Mouse (Mus musculus): ENCODE measurements at regions not wholly inside any gene's neighbourhood (a gene's known extent, or its start where the extent isn't known, plus 50 kb on each side); places are given as distances from the start of the nearest gene placed in this dataset.

DNA sequence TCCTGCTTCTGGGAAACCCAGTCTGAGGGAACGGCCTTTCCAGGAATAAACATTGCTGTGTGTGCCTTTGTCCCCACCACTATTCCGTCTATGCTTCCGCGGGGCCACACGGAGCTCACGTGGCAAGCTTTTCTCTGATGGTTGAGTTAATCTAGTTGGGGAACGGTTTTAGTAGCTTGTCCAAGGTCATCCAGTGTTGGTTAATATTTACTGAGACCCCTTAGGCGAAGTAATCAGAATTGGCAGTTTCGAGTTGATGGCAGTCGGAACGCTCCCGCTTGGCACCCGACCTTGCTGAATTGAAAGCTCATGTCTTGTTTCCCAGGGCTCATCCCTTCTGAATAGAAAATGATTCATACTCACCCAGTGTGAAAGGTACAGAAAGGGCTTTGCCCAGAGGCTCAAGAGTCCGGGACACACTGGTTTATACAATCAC, 71.6 kb upstream of the Usp24 start:
- ATAC-seq (replicated peaks; ENCODE audit: insufficient number of reproducible peaks, low FRiP score, low TSS enrichment, poor library complexity, severe bottlenecking): no peak

DNA sequence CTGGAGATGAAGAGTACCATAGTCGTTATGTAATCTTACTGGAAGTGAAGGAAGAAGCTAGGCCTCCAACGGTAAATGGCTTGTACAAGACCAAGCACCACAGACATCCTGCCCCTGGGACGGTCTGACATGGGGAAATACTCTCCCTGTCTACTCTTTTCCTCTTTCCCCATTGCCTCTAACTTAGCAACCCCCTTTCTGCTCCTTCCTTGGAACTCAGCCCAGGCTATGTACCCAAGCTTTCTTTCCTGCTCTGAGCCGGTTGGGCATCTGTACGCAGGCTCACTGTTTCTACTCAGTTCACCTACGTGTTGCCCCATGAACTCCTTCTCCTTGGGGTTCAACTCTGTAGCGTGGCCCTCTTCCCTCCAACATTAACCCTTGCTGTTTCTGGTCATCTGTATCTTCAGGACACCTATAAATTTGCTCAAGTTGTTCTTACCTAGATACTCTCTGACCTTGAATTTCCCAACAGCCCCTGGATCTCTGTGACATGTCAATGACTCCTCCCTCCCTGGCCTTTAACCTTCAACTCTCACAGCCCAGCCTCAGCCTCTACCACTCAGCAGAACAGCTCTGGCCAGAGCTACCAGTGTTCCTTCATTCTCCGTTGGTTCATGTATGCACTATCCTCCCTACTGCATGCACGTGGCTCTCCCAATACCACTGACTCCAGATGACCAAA, 71.0 kb upstream of the Usp24 start:
- ATAC-seq (replicated peaks; ENCODE audit: insufficient number of reproducible peaks, low FRiP score, low TSS enrichment, poor library complexity, severe bottlenecking): no peak

DNA sequence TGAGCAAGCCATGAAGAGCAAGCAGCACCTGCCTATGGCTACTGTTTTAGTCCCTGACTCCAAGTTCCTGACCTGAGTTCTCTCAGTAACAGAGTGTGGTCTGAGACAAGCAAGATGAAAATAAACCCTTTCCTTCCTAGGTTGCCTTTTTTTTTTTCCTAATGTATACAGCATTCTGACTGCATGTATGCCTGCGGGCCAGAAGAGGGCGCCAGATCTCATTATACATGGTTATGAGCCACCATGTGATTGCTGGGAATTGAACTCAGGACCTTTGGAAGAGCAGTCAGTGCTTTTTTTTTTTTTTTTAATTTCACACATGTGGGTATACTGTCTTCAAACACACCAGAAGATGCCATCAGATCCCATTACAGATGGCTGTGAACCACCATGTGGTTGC, 69.3 kb upstream of the Usp24 start:
- ATAC-seq (replicated peaks; ENCODE audit: insufficient number of reproducible peaks, low FRiP score, low TSS enrichment, poor library complexity, severe bottlenecking): no peak

DNA sequence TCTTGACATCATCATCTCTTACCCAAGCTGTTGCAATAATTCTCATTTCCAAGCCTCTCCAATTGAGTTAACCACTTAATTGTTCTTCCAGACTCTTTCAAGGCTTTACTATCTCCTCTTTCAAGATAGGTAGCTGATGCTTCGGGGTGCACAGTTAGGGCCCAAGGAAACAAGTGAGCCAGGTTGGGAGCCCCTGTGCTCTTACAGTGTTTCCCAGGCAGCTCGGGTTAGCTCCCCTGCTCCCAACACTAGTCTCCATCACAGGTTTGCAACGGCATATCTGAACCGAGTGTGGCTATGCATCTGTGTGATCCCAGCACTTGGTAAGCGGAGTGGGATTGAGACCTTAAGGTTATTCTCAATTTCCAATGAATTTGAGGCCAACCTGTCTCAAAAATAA, 68.6 kb upstream of the Usp24 start:
- ATAC-seq (replicated peaks; ENCODE audit: insufficient number of reproducible peaks, low FRiP score, low TSS enrichment, poor library complexity, severe bottlenecking): no peak

DNA sequence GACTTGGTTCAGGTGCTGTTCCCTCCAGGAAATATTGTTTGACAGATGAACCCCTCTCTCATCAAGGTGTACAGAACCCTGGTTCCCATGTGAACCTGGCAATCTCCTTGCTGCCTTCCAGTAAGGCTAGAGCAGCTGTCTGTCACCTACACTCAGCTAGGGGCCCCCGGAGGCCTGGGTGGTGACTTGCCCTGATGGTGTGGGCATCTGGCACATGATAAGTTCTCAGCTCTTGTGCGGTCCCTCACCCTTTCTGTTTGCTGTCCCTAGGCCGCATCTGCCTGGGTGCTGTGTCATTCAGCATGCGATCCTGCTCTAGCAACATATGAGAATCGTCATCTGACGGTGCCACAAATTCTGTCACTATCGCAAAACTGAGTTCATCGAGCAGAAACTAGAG, 67.7 kb upstream of the Usp24 start:
- no peak for ATAC-seq (replicated peaks; ENCODE audit: insufficient number of reproducible peaks, low FRiP score, low TSS enrichment, poor library complexity, severe bottlenecking)

DNA sequence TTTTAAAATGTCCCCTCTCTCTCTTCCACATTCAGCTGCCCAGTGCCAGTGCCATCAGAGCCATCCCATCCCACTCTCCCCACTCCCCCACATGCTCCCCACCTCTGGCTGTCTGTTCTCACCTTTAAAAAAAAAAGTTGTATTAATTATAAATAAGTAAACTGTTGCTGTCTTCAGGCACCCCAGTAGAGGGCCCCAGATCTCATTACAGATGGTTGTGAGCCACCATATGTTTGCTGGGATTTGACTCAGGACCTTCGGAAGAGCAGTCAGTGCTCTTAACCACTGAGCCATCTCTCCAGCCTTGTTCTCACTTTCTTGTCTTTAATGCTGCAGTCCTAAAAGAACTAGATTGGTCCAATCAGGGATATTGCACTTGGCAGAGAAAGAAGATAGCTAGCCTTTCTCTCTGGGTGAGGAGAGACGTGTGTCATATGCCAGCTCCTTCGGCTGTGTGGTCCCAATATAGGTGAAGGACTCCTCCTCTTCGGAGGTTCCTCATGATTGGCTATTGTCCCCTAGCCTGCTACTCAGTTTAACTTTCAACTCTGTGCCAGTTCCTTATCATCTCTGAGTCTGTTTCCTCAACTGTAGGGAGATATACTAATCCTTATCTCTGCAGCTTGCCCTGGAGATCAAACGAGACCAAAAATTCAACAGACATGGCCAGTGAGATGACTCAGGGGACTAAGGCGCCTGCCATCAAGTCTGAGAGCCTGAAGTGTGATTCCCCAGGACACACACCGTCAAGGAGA, 66.8 kb upstream of the Usp24 start:
- ATAC-seq (replicated peaks; ENCODE audit: insufficient number of reproducible peaks, low FRiP score, low TSS enrichment, poor library complexity, severe bottlenecking): no peak

DNA sequence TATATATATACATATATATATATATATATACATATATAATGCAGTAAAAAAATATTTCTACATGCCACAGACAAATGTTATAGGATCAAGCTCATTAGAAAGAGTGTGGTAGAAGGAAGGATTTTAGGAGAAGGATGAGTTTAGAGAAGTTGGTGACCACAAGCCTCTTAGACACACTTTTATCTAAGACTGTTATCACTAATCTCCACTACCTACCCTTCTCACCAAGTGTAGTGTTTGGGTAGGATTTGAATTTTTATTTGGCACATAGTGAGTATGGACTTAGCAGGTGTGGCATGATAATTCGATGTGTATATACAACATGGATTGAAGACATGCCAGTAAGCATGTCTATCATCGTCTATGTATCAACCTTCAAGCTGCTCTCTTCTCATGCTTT, 66.0 kb upstream of the Usp24 start:
- no peak for ATAC-seq (replicated peaks; ENCODE audit: insufficient number of reproducible peaks, low FRiP score, low TSS enrichment, poor library complexity, severe bottlenecking)

DNA sequence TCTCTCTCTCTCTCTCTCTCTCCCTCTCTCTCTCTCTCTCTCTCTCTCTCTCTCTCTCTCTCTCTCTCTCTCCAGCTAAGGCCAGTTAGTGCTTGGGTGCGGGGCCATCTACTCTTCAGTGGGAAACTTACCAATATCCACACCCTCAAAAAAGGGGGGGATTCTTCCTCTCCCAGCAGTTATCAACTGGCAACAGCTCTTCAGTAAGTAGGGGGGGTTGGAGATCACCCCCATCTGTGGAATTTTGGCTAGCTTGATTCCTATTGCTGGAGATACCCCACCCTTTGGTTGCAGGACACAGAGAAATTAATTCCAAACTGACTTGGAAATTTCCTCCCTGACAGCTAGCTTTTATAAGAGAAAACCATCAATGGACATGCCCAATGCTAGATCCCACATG, 64.6 kb upstream of the Usp24 start:
- no peak for ATAC-seq (replicated peaks; ENCODE audit: insufficient number of reproducible peaks, low FRiP score, low TSS enrichment, poor library complexity, severe bottlenecking)

DNA sequence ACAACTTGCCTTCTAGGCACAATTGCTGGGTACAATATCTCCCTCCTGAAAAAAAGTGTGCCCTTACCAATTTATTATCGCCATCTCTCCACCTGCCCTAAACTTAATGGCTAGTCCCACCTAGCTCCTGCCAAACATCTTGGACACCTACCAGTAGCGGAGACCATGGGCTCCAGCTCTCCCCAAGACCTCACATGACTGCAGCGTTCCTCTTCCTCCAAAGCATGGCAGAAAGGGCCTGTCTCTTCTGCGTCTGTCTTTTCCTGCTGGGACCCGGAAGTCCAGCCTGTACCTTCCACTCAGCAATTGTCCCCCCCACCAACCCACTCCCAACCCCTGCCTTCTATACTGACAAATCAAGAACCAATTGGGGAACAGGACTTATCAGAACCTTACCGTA, 63.1 kb upstream of the Usp24 start:
- ATAC-seq (replicated peaks; ENCODE audit: insufficient number of reproducible peaks, low FRiP score, low TSS enrichment, poor library complexity, severe bottlenecking): no peak

DNA sequence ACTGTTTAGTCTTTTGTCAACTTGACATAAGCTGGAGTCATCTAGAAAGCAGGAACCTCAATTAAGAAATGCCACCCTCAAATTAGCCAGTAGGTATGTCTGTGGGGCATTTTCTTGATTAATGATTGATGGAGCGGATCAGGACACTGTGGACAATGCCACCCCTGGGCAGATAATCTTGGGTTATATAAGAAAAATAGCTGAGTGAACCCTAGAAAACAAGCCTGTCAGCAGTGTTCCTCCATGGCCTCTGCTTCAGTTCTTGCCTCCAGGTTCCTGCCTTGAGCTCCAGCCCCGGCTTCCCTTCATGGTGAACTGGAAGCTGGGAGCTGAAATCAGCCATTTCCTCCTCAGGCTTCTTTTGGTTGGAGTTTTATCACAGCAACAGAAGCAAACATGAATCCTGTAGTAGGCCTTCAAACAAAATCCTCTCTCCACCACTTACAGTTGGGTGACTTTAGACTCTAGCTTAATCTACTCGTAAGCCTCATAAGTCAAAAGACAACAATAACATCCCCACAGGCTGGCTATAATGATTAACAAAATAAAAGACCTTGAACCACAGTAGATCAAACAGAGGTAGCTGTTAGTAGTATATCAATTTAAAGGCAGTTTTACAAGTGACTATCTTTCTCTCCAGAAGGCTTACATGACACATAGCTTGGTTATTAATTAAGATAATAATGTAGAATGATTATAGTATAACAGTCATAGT, 61.1 kb upstream of the Usp24 start:
- ATAC-seq (replicated peaks; ENCODE audit: insufficient number of reproducible peaks, low FRiP score, low TSS enrichment, poor library complexity, severe bottlenecking): no peak

DNA sequence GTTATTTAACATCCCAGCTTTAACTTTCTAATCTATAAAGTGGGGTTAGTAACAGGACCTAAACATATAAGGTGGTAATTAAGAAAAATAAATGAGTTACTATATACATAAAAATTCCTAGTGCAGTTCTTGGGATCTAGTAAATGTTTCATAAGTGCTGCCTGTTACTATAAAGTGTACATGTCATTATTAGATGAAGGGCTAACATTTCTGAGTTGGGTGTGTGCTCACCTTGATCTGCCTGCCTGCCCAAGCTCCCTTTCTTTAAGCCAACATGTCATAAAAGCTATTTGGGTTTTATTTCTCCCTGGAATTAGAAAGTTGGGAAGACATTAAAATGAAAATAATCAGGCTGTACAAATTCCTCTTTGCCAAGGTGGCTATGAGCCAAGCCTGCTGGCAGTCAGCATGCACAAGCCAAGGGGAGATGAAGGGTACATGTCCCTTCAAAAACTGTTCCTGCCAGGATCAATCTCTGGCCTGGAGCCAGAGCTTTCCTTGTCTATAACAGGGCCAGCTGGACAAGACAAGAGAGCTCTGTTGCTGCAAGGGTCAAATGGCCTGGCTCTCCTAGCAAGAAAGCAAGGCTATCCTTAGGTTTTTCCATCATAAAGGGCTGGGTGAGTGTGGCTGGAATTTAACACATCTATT, 59.9 kb upstream of the Usp24 start:
- ATAC-seq (replicated peaks; ENCODE audit: insufficient number of reproducible peaks, low FRiP score, low TSS enrichment, poor library complexity, severe bottlenecking): no peak

DNA sequence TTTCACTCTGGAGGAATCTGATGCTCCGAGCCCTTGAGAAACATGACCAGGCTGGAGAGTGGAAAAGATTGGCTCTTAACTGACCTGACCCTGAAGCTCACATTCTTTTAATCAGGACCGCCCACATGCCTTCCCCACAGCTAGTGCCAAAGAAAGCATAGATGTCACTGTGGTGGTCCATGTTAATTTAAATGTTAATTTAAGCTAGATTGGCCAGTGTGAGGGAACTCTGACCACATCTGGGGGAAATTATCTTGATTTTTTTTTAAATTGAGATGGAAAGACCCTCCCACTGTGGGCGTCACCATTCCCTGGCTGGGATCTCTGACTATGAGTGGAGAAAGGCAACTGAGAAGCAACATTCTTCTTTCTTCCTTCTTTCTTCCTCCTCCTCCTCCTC, 54.6 kb upstream of the Usp24 start:
- ATAC-seq (replicated peaks; ENCODE audit: insufficient number of reproducible peaks, low FRiP score, low TSS enrichment, poor library complexity, severe bottlenecking): no peak

DNA sequence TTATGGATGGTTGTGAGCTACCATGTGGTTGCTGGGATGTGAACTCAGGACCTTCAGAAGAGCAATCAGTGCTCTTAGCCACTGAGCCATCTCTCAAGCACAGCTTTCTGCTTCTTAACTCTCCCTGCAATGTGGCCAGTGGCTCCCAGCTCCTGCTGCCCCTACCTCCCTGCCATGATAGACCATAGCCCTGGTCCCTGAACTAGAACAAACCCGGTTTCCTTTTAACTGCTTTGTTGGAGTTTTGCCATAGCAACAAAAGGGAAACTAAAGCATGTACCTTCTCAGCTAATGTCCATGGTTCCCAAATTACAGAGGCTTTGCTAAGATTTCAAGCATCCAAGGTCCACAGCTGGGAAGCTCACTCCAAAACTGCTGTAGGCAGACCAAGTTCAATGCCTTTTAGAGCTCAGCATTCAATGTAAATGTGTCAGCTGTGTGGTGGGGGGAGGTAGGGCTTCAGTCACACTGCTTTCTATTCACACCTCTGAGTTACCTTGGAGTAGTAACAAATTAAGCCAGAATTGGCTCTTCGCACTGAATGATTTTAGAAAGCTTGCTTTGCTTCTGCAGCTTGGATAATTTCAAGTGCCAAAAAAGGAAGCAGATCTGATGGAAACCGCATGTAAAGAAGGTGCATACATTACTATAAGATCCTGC, 54.0 kb upstream of the Usp24 start:
- no peak for ATAC-seq (replicated peaks; ENCODE audit: insufficient number of reproducible peaks, low FRiP score, low TSS enrichment, poor library complexity, severe bottlenecking)

DNA sequence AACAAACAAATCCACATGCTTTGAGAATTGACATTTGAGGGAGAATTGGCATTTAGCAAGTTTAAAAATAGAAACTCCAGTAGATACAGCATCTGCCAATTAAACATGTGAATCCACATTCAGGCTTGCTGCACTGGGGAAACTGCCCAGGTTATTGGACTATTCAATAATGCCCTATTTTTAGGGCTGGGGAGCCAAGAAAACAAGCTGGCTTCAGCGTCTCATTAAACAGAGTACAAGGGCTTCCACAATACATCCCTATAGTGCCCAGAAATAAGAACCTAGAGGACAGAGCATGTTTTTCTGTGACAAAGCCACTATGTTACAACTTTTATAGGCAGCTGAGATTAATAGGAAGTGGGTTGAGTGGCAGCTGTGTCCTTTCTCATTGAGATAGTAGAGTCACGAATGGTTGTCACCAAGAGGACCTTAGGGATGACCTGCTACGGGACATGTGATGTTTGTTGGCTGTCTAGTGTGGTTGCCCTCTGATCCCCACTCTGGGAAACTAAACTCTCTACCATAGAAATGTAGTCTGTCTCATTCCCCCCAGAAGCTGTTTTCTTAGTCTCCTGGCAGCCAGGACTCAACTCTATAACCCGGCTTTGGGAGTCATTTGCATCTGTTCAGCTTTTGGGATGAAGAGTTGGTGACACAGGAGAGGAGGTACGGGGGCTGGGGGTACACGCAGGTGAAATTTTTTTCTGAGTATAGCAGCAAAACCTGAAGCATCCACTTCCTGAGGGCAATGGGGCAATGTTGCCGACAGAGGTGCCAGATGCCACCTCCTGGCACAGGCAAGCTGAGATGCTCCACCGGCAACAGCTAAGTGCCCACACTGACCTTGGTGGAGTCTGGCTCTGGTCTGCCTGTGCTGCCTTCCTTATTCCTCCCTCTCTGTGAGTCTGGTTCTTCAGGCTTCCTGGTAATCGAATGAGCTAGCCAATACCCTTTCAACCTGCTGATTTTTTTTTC, 53.0 kb upstream of the Usp24 start:
- no peak for ATAC-seq (replicated peaks; ENCODE audit: insufficient number of reproducible peaks, low FRiP score, low TSS enrichment, poor library complexity, severe bottlenecking)

All from monocyte, adult 5-6 weeks (primary cell).